Mouse (Mus musculus) liver, embryonic 14.5 days (tissue): ENCODE measurements at regions not wholly inside any gene's neighbourhood (a gene's known extent, or its start where the extent isn't known, plus 50 kb on each side); places are given as distances from the start of the nearest gene placed in this dataset.

Source experiments
- ATAC-seq: fragments of 200-750 bp; cut with Nextera tagmentation; 2 replicates; pipeline ENCODE4 v1.8.0; 2017; ENCODE audit warnings: moderate number of reproducible peaks, mild to moderate bottlenecking, moderate library complexity; ENCODE audit not compliant: insufficient read depth
- DNase-seq, 3 experiments: peaks; one replicate each; pipeline ENCODE4 v3.0.0-alpha.2; 2012 to 2013; ENCODE audit warnings: low read depth in 3 of 3, low spot score in 3 of 3
- H3K27ac ChIP-seq: fragments of 300-500 bp; sonication (generic); 2 replicates; pipeline ENCODE4 v1.5.1; 2014; ENCODE audit warnings: moderate library complexity, mild to moderate bottlenecking, control low read depth, inconsistent platforms
- H3K27me3 ChIP-seq: fragments of 300-500 bp; sonication (generic); 2 replicates; pipeline ENCODE4 v1.6.1; 2014; ENCODE audit warnings: mild to moderate bottlenecking, low read length, moderate library complexity; ENCODE audit not compliant: control insufficient read depth, insufficient read depth
- H3K36me3 ChIP-seq: fragments of 300-500 bp; sonication (generic); replicated peaks from 2 replicates; pipeline ENCODE4 v1.6.1; 2014; ENCODE audit warnings: low read depth; ENCODE audit not compliant: control insufficient read depth, insufficient read depth
- H3K4me1 ChIP-seq, 2 experiments: fragments of 200-500 bp in 1 of 2; fragments of 300-500 bp in 1 of 2; sonication (generic) in 1 of 2; replicated peaks; 2 replicates each; pipeline ENCODE4 v1.6.1; 2012 to 2014; ENCODE audit warnings: antibody characterized with exemption in 1 of 2, inconsistent platforms in 1 of 2, low read length in 1 of 2; ENCODE audit not compliant: control insufficient read depth in 2 of 2, insufficient read depth in 2 of 2
- H3K4me2 ChIP-seq: fragments of 300-500 bp; sonication (generic); 2 replicates; pipeline ENCODE4 v1.6.1; 2014; ENCODE audit warnings: low read depth, mild to moderate bottlenecking, control low read depth, moderate library complexity
- H3K4me3 ChIP-seq, 2 experiments: fragments of 200-500 bp in 1 of 2; fragments of 300-500 bp in 1 of 2; sonication (generic) in 1 of 2; 2 replicates each; pipeline ENCODE4 v1.5.1; 2012 to 2014; ENCODE audit warnings: low read depth in 2 of 2, low read length in 2 of 2, mild to moderate bottlenecking in 2 of 2, control low read depth in 1 of 2, inconsistent platforms in 1 of 2, moderate library complexity in 1 of 2; ENCODE audit not compliant: insufficient read depth in 1 of 2
- H3K9ac ChIP-seq: fragments of 300-500 bp; sonication (generic); replicated peaks from 2 replicates; pipeline ENCODE4 v1.6.1; 2014; ENCODE audit warnings: mild to moderate bottlenecking, control low read depth, moderate library complexity
- H3K9me3 ChIP-seq: fragments of 300-500 bp; sonication (generic); 2 replicates; pipeline ENCODE4 v1.6.1; 2016; ENCODE audit warnings: low read length, mixed read lengths; ENCODE audit not compliant: control insufficient read depth
- CTCF ChIP-seq: IDR thresholded peaks from 2 replicates; pipeline ENCODE4 v1.5.1; 2016; ENCODE audit warnings: antibody characterized with exemption, low read depth, control low read depth
- EP300 ChIP-seq: IDR thresholded peaks from 2 replicates; pipeline ENCODE4 v1.6.1; 2016; ENCODE audit warnings: antibody characterized with exemption, low read depth
- WGBS: fragments of 180-500 bp; shearing (Covaris S2); extraction: QIAGEN DNeasy Blood & Tissue Kit; methylation state at CpG from one replicate; pipeline ENCODE4 v1.1.7; 2014; ENCODE audit not compliant: insufficient replicate concordance; 5-methylcytosine and 5-hydroxymethylcytosine counted together

DNA sequence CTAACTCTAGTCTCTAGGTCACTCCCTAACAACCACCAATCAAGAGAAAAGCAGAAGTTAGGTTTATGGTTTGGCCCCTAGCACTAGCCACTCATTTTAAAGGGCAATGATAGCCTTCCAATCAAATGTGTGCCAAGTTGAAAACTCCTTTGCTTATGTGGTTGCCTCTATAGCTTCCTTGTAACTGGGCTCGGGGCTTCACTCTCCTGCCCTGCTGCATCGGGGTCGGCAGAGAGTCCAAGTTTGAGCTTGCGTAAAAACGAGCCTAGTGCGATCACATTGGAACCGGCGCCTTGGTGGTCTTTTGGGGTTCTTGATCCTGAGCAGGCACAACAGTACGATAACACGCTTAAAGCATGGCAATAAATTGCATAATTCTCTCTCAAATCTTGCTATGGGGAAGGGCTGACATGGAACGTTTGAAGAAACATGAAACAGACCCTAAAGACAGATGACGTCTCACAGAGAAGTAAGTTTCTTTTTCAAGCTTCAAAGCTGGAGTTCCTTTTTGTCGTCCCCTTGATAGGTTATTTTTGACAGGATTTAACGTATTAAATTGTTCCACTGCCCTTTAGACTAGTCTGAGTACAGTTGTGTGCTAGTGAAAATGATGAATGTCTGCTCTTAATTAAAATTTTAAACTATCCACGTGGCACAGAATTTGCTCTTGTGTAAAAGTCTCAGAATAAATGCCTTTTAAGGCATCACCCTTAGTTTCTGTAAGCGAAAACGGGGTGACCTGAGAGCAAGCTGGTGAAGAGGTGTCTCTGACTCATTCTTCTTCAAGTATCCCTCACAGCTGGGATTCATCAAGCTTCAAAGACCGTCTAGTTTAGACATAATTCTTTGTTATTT, 52.0 kb downstream of the 4930426L09Rik start:
- Histone ChIP-seq H3K9me3 (no peaks in the 10 kb centered on the region), H3K4me2 (peak overlapping the region; percentile 18; the same call in 1 of the 2 replicates), H3K4me1 (no peaks in the 10 kb centered on the region; a peak in 1 of 4 replicates), H3K27me3 (no peaks in the 10 kb centered on the region), H3K36me3 (no peaks in the 10 kb centered on the region), H3K27ac (no peak overlapping the region), H3K4me3 (no peak overlapping the region), H3K9ac (no peak overlapping the region)
- 51% methylated on average over 18 of the region's 18 CpGs for WGBS
- ATAC-seq (no peak), DNase-seq (no peak)
- TF ChIP-seq CTCF (no peak), EP300 (no peak)

DNA sequence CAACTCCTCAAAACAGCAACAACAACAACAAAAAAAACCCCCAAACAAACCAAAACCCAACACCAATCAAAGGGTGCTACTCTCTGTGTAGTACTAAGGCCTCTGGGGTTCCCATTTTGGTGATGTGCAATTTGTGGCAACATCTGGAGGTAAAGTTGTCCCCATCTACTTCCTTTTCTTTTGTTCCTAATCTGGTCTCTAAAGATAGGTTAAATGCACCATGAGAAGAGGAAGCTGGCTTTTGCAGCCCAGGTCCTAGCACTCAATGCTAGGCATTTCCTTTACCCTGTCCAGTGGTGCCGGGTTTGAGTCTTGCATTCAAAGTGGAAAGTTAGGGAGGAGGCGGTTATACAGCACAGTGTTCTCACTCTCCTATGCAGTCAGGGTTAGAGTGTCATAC, 57.4 kb downstream of the 4930426L09Rik start:
- Histone ChIP-seq H3K4me1 (no peaks in the 10 kb centered on the region; a peak in 1 of 4 replicates), H3K4me2 (no peak overlapping the region), H3K27ac (no peak overlapping the region), H3K36me3 (no peaks in the 10 kb centered on the region), H3K9me3 (no peaks in the 10 kb centered on the region), H3K9ac (no peak overlapping the region), H3K27me3 (no peaks in the 10 kb centered on the region), H3K4me3 (no peak overlapping the region)
- ATAC-seq (no peak), DNase-seq (no peak)
- no peak for TF ChIP-seq CTCF
- TF ChIP-seq EP300: no peak
- 31% methylated on average over 2 of the region's 2 CpGs for WGBS

DNA sequence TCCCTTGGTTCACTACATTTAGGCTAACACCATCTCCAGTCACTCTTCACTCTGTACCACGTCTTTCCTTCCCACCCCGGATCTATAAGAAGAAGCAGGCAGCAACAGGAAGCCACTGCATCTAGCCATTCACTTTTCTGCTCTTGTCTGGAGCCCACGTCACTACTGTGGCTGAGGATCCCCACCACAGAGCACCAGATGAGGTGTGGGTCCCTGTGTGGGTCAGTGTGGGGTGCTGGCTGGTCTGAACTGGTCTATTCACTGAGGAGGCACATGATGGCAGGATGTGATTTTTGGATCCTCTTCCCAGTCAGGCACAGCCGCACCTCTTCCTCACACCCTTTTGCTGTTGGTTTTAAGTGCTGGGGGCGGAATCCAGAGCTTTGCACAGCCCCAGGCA, 59.7 kb downstream of the 4930426L09Rik start:
- H3K9me3 ChIP-seq: no peaks in the 10 kb centered on the region
- DNase-seq: no peak
- TF ChIP-seq EP300 (no peak), CTCF (no peak)

DNA sequence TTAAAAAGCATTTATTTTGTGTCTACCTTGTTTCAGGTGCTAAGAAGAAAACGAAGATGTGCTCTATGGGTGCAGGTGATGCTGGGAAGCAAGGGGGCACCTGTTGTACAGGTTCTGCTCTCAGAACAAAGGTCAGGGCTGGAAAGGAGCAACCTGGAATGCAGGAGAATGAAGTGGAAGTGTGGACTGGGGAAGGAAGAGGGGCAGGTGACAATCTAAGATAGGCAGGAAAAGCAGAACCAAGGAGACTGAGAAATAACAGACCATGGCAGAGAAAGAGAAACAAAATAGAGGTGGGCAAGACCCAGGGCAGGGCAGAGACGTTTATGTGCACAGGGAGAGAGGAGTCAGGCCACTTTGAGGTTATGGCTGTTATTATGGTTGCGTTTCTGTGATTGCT, 60.6 kb downstream of the 4930426L09Rik start:
- Histone ChIP-seq H3K9me3 (no peaks in the 10 kb centered on the region), H3K4me3 (no peak overlapping the region), H3K9ac (no peak overlapping the region), H3K27me3 (no peaks in the 10 kb centered on the region), H3K27ac (no peak overlapping the region), H3K4me1 (no peaks in the 10 kb centered on the region; a peak in 1 of 4 replicates), H3K4me2 (no peak overlapping the region), H3K36me3 (no peaks in the 10 kb centered on the region)
- TF ChIP-seq EP300 (no peak), CTCF (no peak)
- ATAC-seq: no peak
- DNase-seq: no peak
- 33% methylated on average over 3 of the region's 3 CpGs for WGBS

More for the DNA sequence above, 59.7 kb downstream of the 4930426L09Rik start:
- no peak overlapping the region for H3K9ac ChIP-seq
- H3K27me3 ChIP-seq: no peaks in the 10 kb centered on the region
- WGBS: 24% methylated on average over 5 of the region's 5 CpGs
- no peaks in the 10 kb centered on the region; a peak in 1 of 4 replicates for H3K4me1 ChIP-seq
- no peak overlapping the region for H3K4me2 ChIP-seq
- H3K4me3 ChIP-seq: no peak overlapping the region
- no peaks in the 10 kb centered on the region for H3K36me3 ChIP-seq
- H3K27ac ChIP-seq: no peak overlapping the region
- ATAC-seq: no peak

DNA sequence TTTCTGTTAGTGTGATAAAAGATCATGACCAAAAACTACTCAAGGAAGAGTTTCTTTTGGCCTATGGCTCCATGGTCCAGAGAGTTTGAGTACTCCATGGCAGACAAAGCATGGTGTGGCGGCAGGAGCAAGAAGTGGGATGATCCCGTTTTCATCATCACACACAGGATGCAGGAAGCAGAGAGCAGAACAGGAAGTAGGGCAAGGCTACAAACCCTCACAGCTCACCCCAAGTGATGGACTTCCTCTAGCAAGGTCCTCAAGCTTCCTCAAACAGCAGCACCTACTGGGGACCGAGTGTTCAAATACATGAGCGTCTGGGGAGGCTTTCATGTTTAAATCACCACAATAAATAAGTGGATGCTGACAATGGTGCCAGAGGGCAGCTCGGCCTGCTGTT, 61.1 kb downstream of the 4930426L09Rik start:
- H3K4me1 ChIP-seq: no peaks in the 10 kb centered on the region; a peak in 2 of 4 replicates
- WGBS: 30% methylated on average over 5 of the region's 5 CpGs
- no peaks in the 10 kb centered on the region for H3K27me3 ChIP-seq
- ATAC-seq (no peak), DNase-seq (no peak)
- no peak overlapping the region for H3K9ac ChIP-seq
- H3K36me3 ChIP-seq: no peaks in the 10 kb centered on the region
- H3K27ac ChIP-seq: no peak overlapping the region
- no peak overlapping the region for H3K4me2 ChIP-seq
- H3K9me3 ChIP-seq: no peaks in the 10 kb centered on the region
- no peak overlapping the region for H3K4me3 ChIP-seq
- TF ChIP-seq EP300 (no peak), CTCF (no peak)
